Mouse (Mus musculus): ENCODE results near the gene Hes3. TPM values are rescaled to one million over a fixed set of nuclear protein-coding genes. Genes with fewer than 3 reads are reported as not detected.

Gene Hes3
- total RNA-seq, 2 experiments from 2014 or later: not detected

GRCm38 (mm10) chr4:152304685-152305084 lies 13.2 kb upstream of the Hes3 start:
- DNase-seq: no peak

GRCm38 (mm10) chr4:152303172-152303571 lies 11.7 kb upstream of the Hes3 start:
- no peak for DNase-seq

- DNase-seq: no peak
Measured at GRCm38 (mm10) chr4:152302012-152302411, 10.6 kb upstream of the Hes3 start.

GRCm38 (mm10) chr4:152300375-152300774 lies 8.9 kb upstream of the Hes3 start:
- no peak for DNase-seq

GRCm38 (mm10) chr4:152298836-152299235 lies 7.4 kb upstream of the Hes3 start:
- DNase-seq: no peak

GRCm38 (mm10) chr4:152296874-152297861 lies 5.7 kb upstream of the Hes3 start, which contains the start of gene Icmt:
Gene Icmt (plus strand): TSS chr4:152297227.
- DNase-seq: peak; percentile 99

- DNase-seq: no peak
Measured at GRCm38 (mm10) chr4:152296371-152296770, 4.9 kb upstream of the Hes3 start.

GRCm38 (mm10) chr4:152295916-152296315 lies 4.5 kb upstream of the Hes3 start:
- DNase-seq: no peak

GRCm38 (mm10) chr4:152294188-152294929 lies 2.9 kb upstream of the Hes3 start:
- DNase-seq: no peak

- no peak for DNase-seq
Measured at GRCm38 (mm10) chr4:152292102-152292765, 772 bp upstream of the Hes3 start.

- DNase-seq: no peak
Measured at GRCm38 (mm10) chr4:152290991-152291390, 471 bp downstream of the Hes3 start.

GRCm38 (mm10) chr4:152290385-152290784 lies 1.1 kb downstream of the Hes3 start:
- DNase-seq: no peak

- DNase-seq: no peak
Measured at GRCm38 (mm10) chr4:152288398-152288945, 3.0 kb downstream of the Hes3 start.

- DNase-seq: no peak
Measured at GRCm38 (mm10) chr4:152287317-152288120, 3.9 kb downstream of the Hes3 start.

- no peak for DNase-seq
Measured at GRCm38 (mm10) chr4:152286887-152287286, 4.6 kb downstream of the Hes3 start.

GRCm38 (mm10) chr4:152286183-152286582 lies 5.3 kb downstream of the Hes3 start:
- no peak for DNase-seq

GRCm38 (mm10) chr4:152285505-152285904 lies 6.0 kb downstream of the Hes3 start:
- no peak for DNase-seq

- DNase-seq: peak; percentile 82 to 83
Measured at GRCm38 (mm10) chr4:152283186-152283950, 8.1 kb downstream of the Hes3 start.

- no peak for DNase-seq
Measured at GRCm38 (mm10) chr4:152282721-152283120, 8.7 kb downstream of the Hes3 start.

GRCm38 (mm10) chr4:152281601-152282000 lies 9.9 kb downstream of the Hes3 start:
- DNase-seq: no peak

GRCm38 (mm10) chr4:152278986-152279385 lies 12.5 kb downstream of the Hes3 start:
- DNase-seq: no peak

Measured in layer of hippocampus, postnatal 36 days (tissue).